Mouse (Mus musculus): Measurements from ENCODE around the gene Iqcn. TPM values are rescaled to one million over a fixed set of nuclear protein-coding genes. Genes with fewer than 3 reads are reported as not detected.
A peak's percentile ranks its signal among the peaks of the same experiment; 100 is the strongest.

Gene Iqcn
- polyA plus RNA-seq, 1 experiment from 2014 or later = 0.05 TPM

- H3K4me3 ChIP-seq (ENCODE audit: low read length) = no peak overlapping the region
- H3K27me3 ChIP-seq (ENCODE audit: control insufficient read depth, insufficient read depth, low read length) = peaks cover 40% of the 10 kb centered on the region
- no peak for ATAC-seq (replicated peaks; ENCODE audit: extremely low read depth, insufficient read depth, low FRiP score)
- no peaks in the 10 kb centered on the region for H3K36me3 ChIP-seq (ENCODE audit: control insufficient read depth, insufficient read depth)
- no peak overlapping the region for H3K9ac ChIP-seq (ENCODE audit: low read length)
- no peak overlapping the region for H3K27ac ChIP-seq (ENCODE audit: low read length)
- H3K9me3 ChIP-seq (replicated peaks; ENCODE audit: control insufficient read depth, low read length) = no peaks in the 10 kb centered on the region
- H3K4me1 ChIP-seq (ENCODE audit: control insufficient read depth, insufficient read depth, low read length) = no peaks in the 10 kb centered on the region
- H3K4me2 ChIP-seq (ENCODE audit: low read depth, low read length) = no peak overlapping the region
- WGBS = 20% methylated on average over 14 of the region's 14 CpGs
Observed at GRCm38 (mm10) chr8:70725792-70726447, 22.7 kb downstream of the Iqcn start.

GRCm38 (mm10) chr8:70726721-70727120 lies 23.5 kb downstream of the Iqcn start:
- 40% methylated on average over 11 of the region's 11 CpGs for WGBS
- H3K4me1 ChIP-seq (ENCODE audit: control insufficient read depth, insufficient read depth, low read length) = no peaks in the 10 kb centered on the region
- H3K9ac ChIP-seq (ENCODE audit: low read length) = no peak overlapping the region
- peaks cover 45% of the 10 kb centered on the region for H3K27me3 ChIP-seq (ENCODE audit: control insufficient read depth, insufficient read depth, low read length)
- no peak overlapping the region for H3K4me3 ChIP-seq (ENCODE audit: low read length)
- H3K27ac ChIP-seq (ENCODE audit: low read length) = no peak overlapping the region
- no peak for ATAC-seq (replicated peaks; ENCODE audit: extremely low read depth, insufficient read depth, low FRiP score)
- no peak overlapping the region for H3K4me2 ChIP-seq (ENCODE audit: low read depth, low read length)
- no peaks in the 10 kb centered on the region for H3K9me3 ChIP-seq (replicated peaks; ENCODE audit: control insufficient read depth, low read length)
- H3K36me3 ChIP-seq (ENCODE audit: control insufficient read depth, insufficient read depth) = no peaks in the 10 kb centered on the region

- Histone ChIP-seq H3K4me2 (ENCODE audit: low read depth, low read length) (peak overlapping the region; percentile 62), H3K36me3 (ENCODE audit: control insufficient read depth, insufficient read depth) (no peaks in the 10 kb centered on the region), H3K27me3 (ENCODE audit: control insufficient read depth, insufficient read depth, low read length) (peaks cover 42% of the 10 kb centered on the region), H3K9me3 (replicated peaks; ENCODE audit: control insufficient read depth, low read length) (no peaks in the 10 kb centered on the region), H3K4me1 (ENCODE audit: control insufficient read depth, insufficient read depth, low read length) (no peaks in the 10 kb centered on the region), H3K9ac (ENCODE audit: low read length) (peak overlapping the region; percentile 45), H3K4me3 (ENCODE audit: low read length) (peak overlapping the region; percentile 42), H3K27ac (ENCODE audit: low read length) (no peak overlapping the region)
- WGBS = 5% methylated on average over 34 of the region's 34 CpGs
- ATAC-seq (replicated peaks; ENCODE audit: extremely low read depth, insufficient read depth, low FRiP score) = no peak
Observed at GRCm38 (mm10) chr8:70729808-70730475, 26.7 kb downstream of the Iqcn start.

GRCm38 (mm10) chr8:70730956-70731355 lies 27.7 kb downstream of the Iqcn start:
- no peak overlapping the region for H3K4me2 ChIP-seq (ENCODE audit: low read depth, low read length)
- H3K9ac ChIP-seq (ENCODE audit: low read length) = no peak overlapping the region
- H3K9me3 ChIP-seq (replicated peaks; ENCODE audit: control insufficient read depth, low read length) = no peaks in the 10 kb centered on the region
- H3K36me3 ChIP-seq (ENCODE audit: control insufficient read depth, insufficient read depth) = no peaks in the 10 kb centered on the region
- H3K27ac ChIP-seq (ENCODE audit: low read length) = no peak overlapping the region
- no peak for ATAC-seq (replicated peaks; ENCODE audit: extremely low read depth, insufficient read depth, low FRiP score)
- peaks cover 42% of the 10 kb centered on the region for H3K27me3 ChIP-seq (ENCODE audit: control insufficient read depth, insufficient read depth, low read length)
- H3K4me1 ChIP-seq (ENCODE audit: control insufficient read depth, insufficient read depth, low read length) = no peaks in the 10 kb centered on the region
- no peak overlapping the region for H3K4me3 ChIP-seq (ENCODE audit: low read length)
- 74% methylated on average over 4 of the region's 4 CpGs for WGBS

- H3K27me3 ChIP-seq (ENCODE audit: control insufficient read depth, insufficient read depth, low read length) = peaks cover 16% of the 10 kb centered on the region
- H3K36me3 ChIP-seq (ENCODE audit: control insufficient read depth, insufficient read depth) = no peaks in the 10 kb centered on the region
- no peak overlapping the region for H3K4me2 ChIP-seq (ENCODE audit: low read depth, low read length)
- no peak for ATAC-seq (replicated peaks; ENCODE audit: extremely low read depth, insufficient read depth, low FRiP score)
- WGBS = 56% methylated on average over 5 of the region's 5 CpGs
- H3K27ac ChIP-seq (ENCODE audit: low read length) = no peak overlapping the region
- peaks cover 5% of the 10 kb centered on the region for H3K4me1 ChIP-seq (ENCODE audit: control insufficient read depth, insufficient read depth, low read length)
- H3K9ac ChIP-seq (ENCODE audit: low read length) = no peak overlapping the region
- H3K4me3 ChIP-seq (ENCODE audit: low read length) = no peak overlapping the region
- no peaks in the 10 kb centered on the region for H3K9me3 ChIP-seq (replicated peaks; ENCODE audit: control insufficient read depth, low read length)
Observed at GRCm38 (mm10) chr8:70737705-70738104, 34.4 kb downstream of the Iqcn start.

- H3K4me3 ChIP-seq (ENCODE audit: low read length) = no peak overlapping the region
- H3K36me3 ChIP-seq (ENCODE audit: control insufficient read depth, insufficient read depth) = no peaks in the 10 kb centered on the region
- WGBS = 36% methylated on average over 3 of the region's 3 CpGs
- H3K27me3 ChIP-seq (ENCODE audit: control insufficient read depth, insufficient read depth, low read length) = peaks cover 21% of the 10 kb centered on the region
- H3K4me1 ChIP-seq (ENCODE audit: control insufficient read depth, insufficient read depth, low read length) = peaks cover 8% of the 10 kb centered on the region
- H3K4me2 ChIP-seq (ENCODE audit: low read depth, low read length) = no peak overlapping the region
- no peak overlapping the region for H3K27ac ChIP-seq (ENCODE audit: low read length)
- H3K9ac ChIP-seq (ENCODE audit: low read length) = no peak overlapping the region
- no peaks in the 10 kb centered on the region for H3K9me3 ChIP-seq (replicated peaks; ENCODE audit: control insufficient read depth, low read length)
- no peak for ATAC-seq (replicated peaks; ENCODE audit: extremely low read depth, insufficient read depth, low FRiP score)
Observed at GRCm38 (mm10) chr8:70738211-70738610, 35.0 kb downstream of the Iqcn start.

GRCm38 (mm10) chr8:70741661-70742060 lies 38.4 kb downstream of the Iqcn start:
- peaks cover 20% of the 10 kb centered on the region for H3K4me1 ChIP-seq (ENCODE audit: control insufficient read depth, insufficient read depth, low read length)
- no peak overlapping the region for H3K4me3 ChIP-seq (ENCODE audit: low read length)
- H3K4me2 ChIP-seq (ENCODE audit: low read depth, low read length) = no peak overlapping the region
- peaks cover 52% of the 10 kb centered on the region for H3K27me3 ChIP-seq (ENCODE audit: control insufficient read depth, insufficient read depth, low read length)
- no peak overlapping the region for H3K9ac ChIP-seq (ENCODE audit: low read length)
- no peak overlapping the region for H3K27ac ChIP-seq (ENCODE audit: low read length)
- H3K9me3 ChIP-seq (replicated peaks; ENCODE audit: control insufficient read depth, low read length) = no peaks in the 10 kb centered on the region
- ATAC-seq (replicated peaks; ENCODE audit: extremely low read depth, insufficient read depth, low FRiP score) = no peak
- H3K36me3 ChIP-seq (ENCODE audit: control insufficient read depth, insufficient read depth) = no peaks in the 10 kb centered on the region
- 38% methylated on average over 5 of the region's 5 CpGs for WGBS

GRCm38 (mm10) chr8:70742176-70742575 lies 38.9 kb downstream of the Iqcn start:
- H3K27me3 ChIP-seq (ENCODE audit: control insufficient read depth, insufficient read depth, low read length) = peaks cover 54% of the 10 kb centered on the region
- no peak overlapping the region for H3K4me2 ChIP-seq (ENCODE audit: low read depth, low read length)
- H3K9ac ChIP-seq (ENCODE audit: low read length) = no peak overlapping the region
- no peaks in the 10 kb centered on the region for H3K36me3 ChIP-seq (ENCODE audit: control insufficient read depth, insufficient read depth)
- H3K27ac ChIP-seq (ENCODE audit: low read length) = no peak overlapping the region
- H3K4me1 ChIP-seq (ENCODE audit: control insufficient read depth, insufficient read depth, low read length) = peaks cover 20% of the 10 kb centered on the region
- no peak overlapping the region for H3K4me3 ChIP-seq (ENCODE audit: low read length)
- no peaks in the 10 kb centered on the region for H3K9me3 ChIP-seq (replicated peaks; ENCODE audit: control insufficient read depth, low read length)
- 41% methylated on average over 11 of the region's 11 CpGs for WGBS
- ATAC-seq (replicated peaks; ENCODE audit: extremely low read depth, insufficient read depth, low FRiP score) = no peak

- peak overlapping the region; percentile 44 for H3K4me3 ChIP-seq (ENCODE audit: low read length)
- 0 out of 2 replicates have a peak overlapping the region, but pooled peaks have one; percentile 23 for H3K9ac ChIP-seq (ENCODE audit: low read length)
- H3K27ac ChIP-seq (ENCODE audit: low read length) = no peak overlapping the region
Observed at GRCm38 (mm10) chr8:70742981-70743655, 39.9 kb downstream of the Iqcn start.

More at GRCm38 (mm10) chr8:70742981-70743655, 39.9 kb downstream of the Iqcn start:
- Histone ChIP-seq H3K9me3 (replicated peaks; ENCODE audit: control insufficient read depth, low read length) (no peaks in the 10 kb centered on the region), H3K36me3 (ENCODE audit: control insufficient read depth, insufficient read depth) (no peaks in the 10 kb centered on the region), H3K4me1 (ENCODE audit: control insufficient read depth, insufficient read depth, low read length) (peaks cover 20% of the 10 kb centered on the region), H3K4me2 (ENCODE audit: low read depth, low read length) (peak overlapping the region; percentile 64), H3K27me3 (ENCODE audit: control insufficient read depth, insufficient read depth, low read length) (peaks cover 60% of the 10 kb centered on the region)
- WGBS = 4% methylated on average over 38 of the region's 38 CpGs
- no peak for ATAC-seq (replicated peaks; ENCODE audit: extremely low read depth, insufficient read depth, low FRiP score)
